In genomic region chr2:144780731-144781130, GRCm38 (mm10) we compare ENCODE assay signal across 19 mouse cellular contexts. TPM values are rescaled to one million over a fixed set of nuclear protein-coding genes. Genes with fewer than 3 reads are reported as not detected.
DNase-seq lines count a peak whose midpoint lies in the region; ATAC-seq and TF ChIP-seq lines count a peak whose summit lies in the region.
"Had no signal": no experiment of that assay in that cellular context is flagged by ENCODE, and none has a peak within 500 bp of the region (broad histone marks: within the 10 kb centered on the region; RNA-seq: fewer than 3 reads in every experiment).

No protein-coding gene starts in this region.

- H3K9me3 ChIP-seq in midbrain, postnatal 0 days (ENCODE audit: low read length): no peaks in the 10 kb centered on the region
- H3K9me3 ChIP-seq in midbrain, embryonic 10.5 days (replicated peaks): no peaks in the 10 kb centered on the region
- no peaks in the 10 kb centered on the region for H3K9me3 ChIP-seq in stomach, postnatal 0 days (ENCODE audit: control insufficient read depth, low read length)
- H3K9me3 ChIP-seq: midbrain, embryonic 13.5 days had no signal

- H3K27me3 ChIP-seq in midbrain, postnatal 0 days (ENCODE audit: insufficient read depth, low read length): no peaks in the 10 kb centered on the region
- no peaks in the 10 kb centered on the region for H3K27me3 ChIP-seq in midbrain, embryonic 10.5 days (ENCODE audit: low read depth, poor library complexity, severe bottlenecking)
- H3K27me3 ChIP-seq in stomach, postnatal 0 days (ENCODE audit: control insufficient read depth, insufficient read depth, low read length): no peaks in the 10 kb centered on the region
- H3K27me3 ChIP-seq: midbrain, embryonic 13.5 days had no signal

- no peak for ATAC-seq in midbrain, postnatal 0 days (ENCODE audit: low FRiP score)
- ATAC-seq in stomach, postnatal 0 days (ENCODE audit: low FRiP score, low TSS enrichment): peak; percentile 26; the same call in 1 of the 2 replicates
- ATAC-seq: CD4-positive, CD25-positive, alpha-beta regulatory T cell, adult 4 months; hindbrain, embryonic 16.5 days; midbrain, embryonic 13.5 days had no signal

- no peaks in the 10 kb centered on the region for H3K36me3 ChIP-seq in midbrain, postnatal 0 days (ENCODE audit: insufficient read depth, low read length)
- no peaks in the 10 kb centered on the region for H3K36me3 ChIP-seq in midbrain, embryonic 10.5 days
- H3K36me3 ChIP-seq in stomach, postnatal 0 days (ENCODE audit: control insufficient read depth, insufficient read depth, low read length): no peaks in the 10 kb centered on the region
- H3K36me3 ChIP-seq: midbrain, embryonic 13.5 days had no signal

- H3K27ac ChIP-seq in midbrain, postnatal 0 days (ENCODE audit: low read depth, low read length): no peak overlapping the region
- no peak overlapping the region for H3K27ac ChIP-seq in midbrain, embryonic 10.5 days (replicated peaks)
- no peak overlapping the region for H3K27ac ChIP-seq in stomach, postnatal 0 days (replicated peaks)
- H3K27ac ChIP-seq: liver, embryonic 14.5 days; midbrain, embryonic 13.5 days had no signal

- no peak overlapping the region for H3K9ac ChIP-seq in midbrain, postnatal 0 days (replicated peaks; ENCODE audit: low read length, poor library complexity, severe bottlenecking)
- no peak overlapping the region for H3K9ac ChIP-seq in stomach, postnatal 0 days (ENCODE audit: low read length)
- H3K9ac ChIP-seq: liver, embryonic 14.5 days; midbrain, embryonic 13.5 days had no signal

- whole genome bisulfite sequencing in midbrain, postnatal 0 days: 67% methylated on average over 5 of the region's 5 CpGs
- 84% methylated on average over 5 of the region's 5 CpGs for WGBS in midbrain, embryonic 10.5 days
- 26% methylated on average over 5 of the region's 5 CpGs for WGBS in stomach, postnatal 0 days

- no peak for TF ChIP-seq EP300 in stomach, postnatal 0 days (optimal IDR thresholded peaks at IDR 0.05)

- no peak overlapping the region for H3K4me3 ChIP-seq in midbrain, postnatal 0 days (ENCODE audit: low read depth, low read length)
- H3K4me3 ChIP-seq in midbrain, embryonic 10.5 days: no peak overlapping the region
- H3K4me3 ChIP-seq in stomach, postnatal 0 days (ENCODE audit: low read depth, low read length): no peak overlapping the region
- H3K4me3 ChIP-seq: midbrain, embryonic 13.5 days had no signal

- H3K4me2 ChIP-seq in midbrain, postnatal 0 days (ENCODE audit: low read depth, low read length, poor library complexity, severe bottlenecking): no peak overlapping the region
- no peak overlapping the region for H3K4me2 ChIP-seq in stomach, postnatal 0 days (replicated peaks; ENCODE audit: low read depth)
- H3K4me2 ChIP-seq: midbrain, embryonic 13.5 days had no signal

- no peak for TF ChIP-seq CTCF in midbrain, postnatal 0 days (IDR thresholded peaks at IDR 0.05)
- no peak for TF ChIP-seq CTCF in stomach, postnatal 0 days (IDR thresholded peaks at IDR 0.05; ENCODE audit: low read depth)

- no peaks in the 10 kb centered on the region for H3K4me1 ChIP-seq in midbrain, postnatal 0 days (ENCODE audit: insufficient read depth, low read length)
- H3K4me1 ChIP-seq in midbrain, embryonic 10.5 days: no peaks in the 10 kb centered on the region
- no peaks in the 10 kb centered on the region for H3K4me1 ChIP-seq in stomach, postnatal 0 days (replicated peaks; ENCODE audit: control insufficient read depth, insufficient read depth)
- H3K4me1 ChIP-seq: midbrain, embryonic 13.5 days had no signal

- DNase-seq in heart, adult 18-20 months: peak; percentile 17 to 36
- no peak for DNase-seq in heart, adult 9 months (ENCODE audit: low spot score in 2 of 2)
- DNase-seq in midbrain, postnatal 0 days (ENCODE audit: low spot score): peak; percentile 4
- DNase-seq in midbrain, embryonic 10.5 days (ENCODE audit: low spot score): no peak
- DNase-seq in kidney, postnatal 14 days: peak; percentile 43
- no peak for DNase-seq in stomach, postnatal 0 days (ENCODE audit: low spot score)
- DNase-seq in right cerebral cortex, adult 18-20 months: no peak
- DNase-seq: adrenal gland, postnatal 25 days; cerebellum, adult 11-12 months; heart, postnatal 14 days; thymus, postnatal 25 days had no signal

RNA-seq across cellular contexts. Expression of gene Scp2d1, which starts 42.7 kb away (rescaled TPM):
- not detected for total RNA-seq in heart, adult 18-20 months (2021)
- not detected in 2 replicates for total RNA-seq in midbrain, postnatal 0 days (2014; rRNA removed)
- polyA plus RNA-seq in midbrain, postnatal 0 days (2015; fragmentation: Nextera tagmentation; extraction: Ambion mirVana): not detected in 2 replicates
- polyA plus RNA-seq in midbrain, embryonic 10.5 days (2016; fragmentation: Nextera tagmentation; extraction: Ambion mirVana): not detected in 2 replicates
- not detected in 2 replicates for polyA plus RNA-seq in stomach, postnatal 0 days (2015; fragmentation: Nextera tagmentation; extraction: Ambion mirVana)
- total RNA-seq: adrenal gland, postnatal 25 days; granulocyte monocyte progenitor cell, adult 5-6 weeks; heart, postnatal 14 days; left cerebral cortex, postnatal 36 days had no signal
- polyA plus RNA-seq: CD4-positive, CD25-positive, alpha-beta regulatory T cell, adult 4 months; cortical plate, adult 2 months; hindbrain, embryonic 16.5 days; liver, embryonic 14.5 days; midbrain, embryonic 13.5 days; stomach, embryonic 14.5 days had no signal

Comparison
In these comparisons a context has a peak if more than half of its experiments do, and no peak if none do; other contexts are left out.
1. DNase-seq: peak in heart, adult 18-20 months (2 of 2), midbrain, postnatal 0 days (single experiment) and kidney, postnatal 14 days (single experiment); none in heart, adult 9 months (0 of 2), midbrain, embryonic 10.5 days (single experiment), stomach, postnatal 0 days (single experiment) and right cerebral cortex, adult 18-20 months (single experiment).